Mouse (Mus musculus) midbrain, embryonic 11.5 days (tissue): ENCODE data around the gene Marveld2. TPM values are rescaled to one million over a fixed set of nuclear protein-coding genes. Genes with fewer than 3 reads are reported as not detected.

Experiments used
- ATAC-seq: fragments of 200-750 bp; cut with Nextera tagmentation; 2 replicates; pipeline ENCODE4 v1.8.0; 2017; ENCODE audit warnings: moderate TSS enrichment, moderate library complexity; ENCODE audit not compliant: low FRiP score
- DNase-seq: peaks from one replicate; pipeline ENCODE4 v3.0.0; 2015; ENCODE audit warnings: low spot score; ENCODE audit errors: missing footprints
- H3K27ac ChIP-seq: fragments of 300-500 bp; sonication (generic); 2 replicates; pipeline ENCODE4 v1.5.1; 2014; ENCODE audit warnings: low read depth, low read length
- H3K27me3 ChIP-seq: fragments of 300-500 bp; sonication (generic); 2 replicates; pipeline ENCODE4 v1.6.1; 2014; ENCODE audit warnings: mild to moderate bottlenecking, low read length, moderate library complexity, mixed read lengths; ENCODE audit not compliant: control insufficient read depth, insufficient read depth
- H3K36me3 ChIP-seq: fragments of 300-500 bp; sonication (generic); 2 replicates; pipeline ENCODE4 v1.6.1; 2014; ENCODE audit warnings: mild to moderate bottlenecking, low read length, moderate library complexity, mixed read lengths; ENCODE audit not compliant: control insufficient read depth, insufficient read depth
- H3K4me1 ChIP-seq: fragments of 300-500 bp; sonication (generic); 2 replicates; pipeline ENCODE4 v1.6.1; 2014; ENCODE audit warnings: low read length; ENCODE audit not compliant: control insufficient read depth, insufficient read depth
- H3K4me2 ChIP-seq: fragments of 300-500 bp; sonication (generic); 2 replicates; pipeline ENCODE4 v1.6.1; 2014; ENCODE audit warnings: mild to moderate bottlenecking, moderate library complexity
- H3K4me3 ChIP-seq: fragments of 300-500 bp; sonication (generic); 2 replicates; pipeline ENCODE4 v1.5.1; 2014; ENCODE audit warnings: low read depth, low read length
- H3K9ac ChIP-seq: fragments of 300-500 bp; sonication (generic); 2 replicates; pipeline ENCODE4 v1.6.1; 2014; ENCODE audit warnings: low read length
- H3K9me3 ChIP-seq: fragments of 300-500 bp; sonication (generic); 2 replicates; pipeline ENCODE4 v1.6.1; 2016; ENCODE audit warnings: low read length; ENCODE audit not compliant: control insufficient read depth
- WGBS: fragments of 180-500 bp; shearing (Covaris S2); extraction: QIAGEN DNeasy Blood & Tissue Kit; methylation state at CpG from one replicate; pipeline ENCODE4 v1.1.7; 2014; 5-methylcytosine and 5-hydroxymethylcytosine counted together
- polyA plus RNA-seq: library from polyadenylated mRNA; unstranded; fragments of >200 nt; fragmentation: Nextera tagmentation; extraction: Ambion mirVana; gene quantifications from 2 replicates; pipeline ENCODE4 v1.2.1, GENCODE M21; 2014

The Marveld2 gene
- polyA plus RNA-seq, 1 experiment from 2014 or later: 1.4 TPM

- Histone ChIP-seq H3K27ac (no peak overlapping the region), H3K36me3 (no peaks in the 10 kb centered on the region), H3K4me2 (peak overlapping the region; percentile 98), H3K9ac (no peak overlapping the region; the same call in 1 of the 2 replicates), H3K4me1 (peaks cover 7% of the 10 kb centered on the region), H3K9me3 (no peaks in the 10 kb centered on the region), H3K4me3 (peak overlapping the region; percentile 52), H3K27me3 (peaks cover 36% of the 10 kb centered on the region)
- DNase-seq: no peak
- no peak; the same call in 1 of the 2 replicates for ATAC-seq
- WGBS: 5% methylated on average over 12 of the region's 12 CpGs
These were observed 63.7 kb downstream of the Marveld2 start for GRCm38 (mm10) chr13:100553042-100553437.

DNA sequence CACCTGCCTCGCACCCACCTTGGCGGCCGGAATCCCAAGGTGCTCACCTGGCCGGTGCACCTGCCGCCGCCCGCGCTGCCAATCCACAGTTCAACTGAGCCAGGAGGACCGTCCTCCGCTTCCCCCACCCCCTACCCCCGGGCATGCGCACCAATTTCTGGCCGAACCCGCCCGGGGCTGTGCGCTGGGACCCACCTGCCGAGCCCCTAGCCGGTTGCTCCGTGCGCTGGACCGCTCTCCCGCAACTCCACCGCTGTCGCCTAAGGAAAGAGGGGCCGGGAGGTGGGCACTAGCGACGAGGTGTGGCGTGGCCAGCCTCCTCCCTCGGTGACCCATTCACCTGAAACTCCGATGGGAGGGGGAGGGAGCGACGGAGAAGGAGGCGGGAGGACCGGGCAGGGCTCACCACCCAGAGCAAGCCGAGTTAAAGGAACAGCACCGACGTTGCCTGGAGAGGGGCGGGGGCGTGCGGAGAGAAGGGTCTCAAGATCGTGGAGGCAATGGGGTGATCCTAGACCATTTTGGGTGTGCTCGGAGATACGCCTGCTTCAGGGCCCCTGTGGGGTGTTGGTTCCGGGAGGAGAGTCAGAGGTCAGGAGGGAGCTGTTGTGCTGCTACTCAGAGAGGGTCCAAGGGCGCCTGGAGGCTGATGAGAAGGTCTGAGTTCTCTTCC lies 64.3 kb downstream of the Marveld2 start, which contains the start of gene Ocln:
Ocln (minus strand) TSS at position 350 of the 673 bp plus-strand sequence.
- DNase-seq: peak; percentile 94
- no peaks in the 10 kb centered on the region for H3K9me3 ChIP-seq
- ATAC-seq: peak; percentile 72
- peaks cover 7% of the 10 kb centered on the region for H3K4me1 ChIP-seq
- under 1% methylated on average over 45 of the region's 45 CpGs for WGBS
- peak within 1 kb of the TSS; percentile 98 for H3K4me2 ChIP-seq
- no peaks in the 10 kb centered on the region for H3K36me3 ChIP-seq
- H3K27me3 ChIP-seq: peaks cover 36% of the 10 kb centered on the region
- no peak within 1 kb of the TSS for H3K27ac ChIP-seq
- H3K4me3 ChIP-seq: peak within 1 kb of the TSS; percentile 52
- H3K9ac ChIP-seq: peak within 1 kb of the TSS; percentile 36

GRCm38 (mm10) chr13:100552009-100552368 lies 64.8 kb downstream of the Marveld2 start:
- Histone ChIP-seq H3K9ac (peak overlapping the region; percentile 36), H3K27me3 (peaks cover 36% of the 10 kb centered on the region), H3K4me2 (peak overlapping the region; percentile 98), H3K4me1 (peaks cover 7% of the 10 kb centered on the region), H3K4me3 (peak overlapping the region; percentile 52), H3K9me3 (no peaks in the 10 kb centered on the region), H3K27ac (no peak overlapping the region), H3K36me3 (no peaks in the 10 kb centered on the region)
- DNase-seq (no peak), ATAC-seq (peak; percentile 42)
- WGBS: under 1% methylated on average over 34 of the region's 35 CpGs

DNA sequence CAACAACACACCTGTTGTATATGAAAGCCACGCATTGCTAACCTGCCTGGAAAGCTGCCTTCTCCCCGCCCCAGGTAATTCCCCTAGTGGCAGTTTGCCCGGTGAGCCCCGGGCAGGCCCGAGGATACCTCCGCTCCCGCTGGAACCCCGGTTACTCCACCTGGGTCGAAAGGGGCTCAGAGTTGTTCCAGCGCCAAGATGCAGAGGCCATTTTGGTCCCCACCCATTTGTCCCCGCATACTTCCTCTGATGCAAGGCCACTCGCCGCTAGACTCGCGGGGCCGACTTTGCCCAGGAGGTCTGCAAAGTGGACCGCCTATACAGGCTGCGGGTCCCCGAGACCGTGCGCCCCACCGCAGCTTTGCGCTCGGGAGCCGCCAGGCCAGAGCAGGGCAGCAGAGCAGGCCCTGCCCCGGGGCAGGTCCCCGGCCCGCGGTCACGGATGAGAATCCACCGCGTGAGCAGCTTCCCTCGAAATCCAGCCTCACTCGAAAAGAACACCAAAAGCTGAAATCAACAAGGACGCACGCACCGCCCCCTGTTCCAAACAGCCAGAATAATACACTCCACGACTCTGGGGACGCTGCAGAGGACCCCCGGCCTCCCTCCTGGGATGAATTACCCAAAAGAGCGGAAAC lies 65.3 kb downstream of the Marveld2 start:
- ATAC-seq (peak; percentile 54), DNase-seq (peak; percentile 90)
- Histone ChIP-seq H3K27me3 (peaks cover 36% of the 10 kb centered on the region), H3K27ac (no peak overlapping the region), H3K9me3 (no peaks in the 10 kb centered on the region), H3K9ac (no peak overlapping the region), H3K4me2 (peak overlapping the region; percentile 98), H3K4me1 (peaks cover 7% of the 10 kb centered on the region), H3K4me3 (peak overlapping the region; percentile 52), H3K36me3 (no peaks in the 10 kb centered on the region)
- WGBS: under 1% methylated on average over 41 of the region's 41 CpGs

DNA sequence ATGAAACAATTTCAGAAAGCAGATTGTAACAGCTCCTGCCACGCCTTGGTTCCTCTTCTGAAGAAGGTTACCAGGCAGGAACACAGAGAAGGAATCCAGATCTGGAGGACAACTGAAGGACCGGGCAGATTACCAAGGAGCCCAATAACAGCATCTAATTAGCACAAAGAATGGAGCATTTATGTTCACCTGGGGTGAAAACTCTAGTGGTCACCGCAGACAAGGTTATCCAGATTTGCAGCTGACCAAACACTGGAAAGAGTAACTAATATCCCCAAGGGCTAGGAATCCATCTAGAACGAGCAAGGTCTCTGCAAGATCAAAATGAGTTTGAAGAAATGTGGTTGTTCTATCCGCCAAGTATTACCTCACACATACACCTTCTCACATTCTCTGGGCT lies 69.5 kb downstream of the Marveld2 start:
- no peak overlapping the region for H3K4me3 ChIP-seq
- WGBS: 80% methylated on average over 5 of the region's 5 CpGs
- H3K27ac ChIP-seq: no peak overlapping the region
- DNase-seq: no peak
- ATAC-seq: no peak
- H3K27me3 ChIP-seq: peaks cover 23% of the 10 kb centered on the region
- no peak overlapping the region for H3K4me2 ChIP-seq
- no peak overlapping the region for H3K9ac ChIP-seq
- peaks cover 4% of the 10 kb centered on the region for H3K4me1 ChIP-seq
- no peaks in the 10 kb centered on the region for H3K36me3 ChIP-seq
- H3K9me3 ChIP-seq: no peaks in the 10 kb centered on the region

Other genes with a start within 250 kb of the Marveld2 start
- not detected in 2 replicates for gene Naip1, start 164.1 kb downstream of the Marveld2 start, polyA plus RNA-seq
- gene Gtf2h2, start 124.4 kb downstream of the Marveld2 start, polyA plus RNA-seq: 85.4 and 86.2 TPM in 2 replicates
- gene Ocln, start 64.3 kb downstream of the Marveld2 start, polyA plus RNA-seq: 1.5 and 2.1 TPM in 2 replicates
- 355 and 359 TPM in 2 replicates for gene Ak6, start 34.0 kb upstream of the Marveld2 start, polyA plus RNA-seq
- gene Rad17, start 34.1 kb upstream of the Marveld2 start, polyA plus RNA-seq: 26.5 and 31.2 TPM in 2 replicates
- 21.4 and 24.6 TPM in 2 replicates for gene Taf9, start 34.6 kb upstream of the Marveld2 start, polyA plus RNA-seq
- 1.4 and 2.6 TPM in 2 replicates for gene Ccdc125, start 52.7 kb upstream of the Marveld2 start, polyA plus RNA-seq
- 66.3 and 68.4 TPM in 2 replicates for gene Cdk7, start 114.0 kb upstream of the Marveld2 start, polyA plus RNA-seq
- gene Mrps36, start 127.7 kb upstream of the Marveld2 start, polyA plus RNA-seq: 143 and 153 TPM in 2 replicates
- gene Cenph, start 158.9 kb upstream of the Marveld2 start, polyA plus RNA-seq: 56.2 and 60.8 TPM in 2 replicates
- 415 and 420 TPM in 2 replicates for gene Ccnb1, start 169.6 kb upstream of the Marveld2 start, polyA plus RNA-seq
- 45.7 and 46.2 TPM in 2 replicates for gene Slc30a5, start 216.5 kb upstream of the Marveld2 start, polyA plus RNA-seq